24 mouse cellular contexts compared by ENCODE assay signal in genomic region chr7:76597812-76598211, GRCm38 (mm10).
A peak's percentile ranks its signal among the peaks of the same experiment; 100 is the strongest.
DNase-seq lines count a peak whose midpoint lies in the region; ATAC-seq and TF ChIP-seq lines count a peak whose summit lies in the region.
"Had no signal": no experiment of that assay in that cellular context is flagged by ENCODE, and none has a peak within 500 bp of the region (broad histone marks: within the 10 kb centered on the region; RNA-seq: fewer than 3 reads in every experiment).

No protein-coding gene starts in this region.

- no peak for TF ChIP-seq POLR2A in brain, embryonic 14.5 days (IDR thresholded peaks at IDR 0.05; ENCODE audit: borderline replicate concordance, extremely low read depth, insufficient read depth, insufficient read length, poor library complexity, severe bottlenecking)

- no peak overlapping the region for H3K4me3 ChIP-seq in forebrain, embryonic 14.5 days (ENCODE audit: low read depth, low read length)
- no peak overlapping the region for H3K4me3 ChIP-seq in forebrain, embryonic 10.5 days
- H3K4me3 ChIP-seq in midbrain, embryonic 12.5 days = no peak overlapping the region
- no peak overlapping the region for H3K4me3 ChIP-seq in midbrain, embryonic 16.5 days (ENCODE audit: low read depth, low read length)
- no peak overlapping the region for H3K4me3 ChIP-seq in midbrain, embryonic 15.5 days
- H3K4me3 ChIP-seq: embryonic facial prominence, embryonic 12.5 days; hindbrain, embryonic 13.5 days; limb, embryonic 12.5 days; liver, embryonic 15.5 days; myocyte; neural tube, embryonic 12.5 days; stomach, embryonic 15.5 days had no signal

- H3K9ac ChIP-seq in forebrain, embryonic 14.5 days (ENCODE audit: low read length) = no peak overlapping the region
- H3K9ac ChIP-seq in midbrain, embryonic 12.5 days (replicated peaks) = no peak overlapping the region
- H3K9ac ChIP-seq in midbrain, embryonic 16.5 days (ENCODE audit: low read depth, low read length) = no peak overlapping the region
- H3K9ac ChIP-seq in midbrain, embryonic 15.5 days = no peak overlapping the region
- H3K9ac ChIP-seq: embryonic facial prominence, embryonic 12.5 days; hindbrain, embryonic 13.5 days; limb, embryonic 12.5 days; liver, embryonic 15.5 days; lung, embryonic 14.5 days; neural tube, embryonic 12.5 days; stomach, embryonic 15.5 days had no signal

- ATAC-seq in forebrain, embryonic 14.5 days = no peak
- peak; percentile 63; the same call in 1 of the 2 replicates for ATAC-seq in midbrain, embryonic 12.5 days (ENCODE audit: low FRiP score, low read depth)
- ATAC-seq in midbrain, embryonic 16.5 days = no peak
- 0 out of 2 replicates have a peak, but pooled peaks have one; percentile 39 for ATAC-seq in midbrain, embryonic 15.5 days (replicated peaks)
- ATAC-seq: intestine, postnatal 0 days had no signal

- no peaks in the 10 kb centered on the region for H3K4me1 ChIP-seq in forebrain, embryonic 14.5 days (ENCODE audit: control insufficient read depth, insufficient read depth, low read length)
- peaks cover 4% of the 10 kb centered on the region; the same call in 1 of the 2 replicates for H3K4me1 ChIP-seq in forebrain, embryonic 10.5 days
- H3K4me1 ChIP-seq in midbrain, embryonic 12.5 days = 0 out of 2 replicates have a peak, but pooled peaks cover 3% of the 10 kb centered on the region
- H3K4me1 ChIP-seq in midbrain, embryonic 16.5 days (ENCODE audit: control insufficient read depth, insufficient read depth, low read length) = no peaks in the 10 kb centered on the region
- H3K4me1 ChIP-seq in midbrain, embryonic 15.5 days = 0 out of 2 replicates have a peak, but pooled peaks cover 6% of the 10 kb centered on the region
- H3K4me1 ChIP-seq: embryonic facial prominence, embryonic 12.5 days; hindbrain, embryonic 13.5 days; limb, embryonic 12.5 days; liver, embryonic 15.5 days; neural tube, embryonic 12.5 days; stomach, embryonic 15.5 days had no signal

- no peaks in the 10 kb centered on the region for H3K27me3 ChIP-seq in forebrain, embryonic 14.5 days (replicated peaks; ENCODE audit: control insufficient read depth, insufficient read depth, low read length)
- no peaks in the 10 kb centered on the region for H3K27me3 ChIP-seq in forebrain, embryonic 10.5 days (ENCODE audit: poor library complexity, severe bottlenecking)
- no peaks in the 10 kb centered on the region for H3K27me3 ChIP-seq in midbrain, embryonic 12.5 days
- no peaks in the 10 kb centered on the region for H3K27me3 ChIP-seq in midbrain, embryonic 16.5 days (ENCODE audit: control insufficient read depth, insufficient read depth, low read depth, low read length)
- H3K27me3 ChIP-seq in midbrain, embryonic 15.5 days (replicated peaks) = no peaks in the 10 kb centered on the region
- H3K27me3 ChIP-seq: embryonic facial prominence, embryonic 12.5 days; hindbrain, embryonic 13.5 days; limb, embryonic 12.5 days; liver, embryonic 15.5 days; neural tube, embryonic 12.5 days; stomach, embryonic 15.5 days had no signal

- H3K36me3 ChIP-seq in forebrain, embryonic 14.5 days (ENCODE audit: control insufficient read depth, insufficient read depth, low read length) = no peaks in the 10 kb centered on the region
- no peaks in the 10 kb centered on the region for H3K36me3 ChIP-seq in forebrain, embryonic 10.5 days (replicated peaks)
- H3K36me3 ChIP-seq in midbrain, embryonic 12.5 days = no peaks in the 10 kb centered on the region
- H3K36me3 ChIP-seq in midbrain, embryonic 16.5 days (ENCODE audit: control insufficient read depth, insufficient read depth, low read length) = no peaks in the 10 kb centered on the region
- no peaks in the 10 kb centered on the region for H3K36me3 ChIP-seq in midbrain, embryonic 15.5 days (replicated peaks)
- H3K36me3 ChIP-seq: embryonic facial prominence, embryonic 12.5 days; hindbrain, embryonic 13.5 days; limb, embryonic 12.5 days; liver, embryonic 15.5 days; neural tube, embryonic 12.5 days; stomach, embryonic 15.5 days had no signal

- peak; percentile 20 for DNase-seq in forebrain, embryonic 14.5 days (ENCODE audit: low spot score)
- no peak for DNase-seq in forebrain, embryonic 10.5 days (ENCODE audit: extremely low spot score, low spot score)
- DNase-seq in brain, embryonic 14.5 days (ENCODE audit: low read depth) = peak; percentile 41
- no peak for DNase-seq in layer of hippocampus, adult 9-11 months
- DNase-seq: adrenal gland, postnatal 25 days; cerebellum, adult 8-10 months; cerebellum, postnatal 25 days; gastrocnemius, postnatal 10 days; heart, postnatal 14 days; kidney, adult 9 months; kidney, postnatal 10 days; lung, embryonic 14.5 days; lung, postnatal 14 days had no signal

- no peak overlapping the region for H3K27ac ChIP-seq in forebrain, embryonic 14.5 days (ENCODE audit: low read depth, low read length)
- H3K27ac ChIP-seq in forebrain, embryonic 10.5 days = no peak overlapping the region
- H3K27ac ChIP-seq in midbrain, embryonic 12.5 days (replicated peaks) = no peak overlapping the region
- H3K27ac ChIP-seq in midbrain, embryonic 16.5 days (ENCODE audit: low read length) = no peak overlapping the region
- H3K27ac ChIP-seq in midbrain, embryonic 15.5 days = no peak overlapping the region
- H3K27ac ChIP-seq: embryonic facial prominence, embryonic 12.5 days; hindbrain, embryonic 13.5 days; limb, embryonic 12.5 days; liver, embryonic 15.5 days; neural tube, embryonic 12.5 days; stomach, embryonic 15.5 days had no signal

- WGBS in forebrain, embryonic 14.5 days = 16% methylated on average over 2 of the region's 2 CpGs
- 43% methylated on average over 2 of the region's 2 CpGs for WGBS in forebrain, embryonic 10.5 days
- 27% methylated on average over 2 of the region's 2 CpGs for WGBS in midbrain, embryonic 12.5 days
- WGBS in midbrain, embryonic 16.5 days = 17% methylated on average over 2 of the region's 2 CpGs
- WGBS in midbrain, embryonic 15.5 days = 19% methylated on average over 2 of the region's 2 CpGs

- no peaks in the 10 kb centered on the region for H3K9me3 ChIP-seq in forebrain, embryonic 14.5 days (replicated peaks; ENCODE audit: control insufficient read depth, low read length)
- H3K9me3 ChIP-seq in forebrain, embryonic 10.5 days = no peaks in the 10 kb centered on the region
- H3K9me3 ChIP-seq in midbrain, embryonic 12.5 days = no peaks in the 10 kb centered on the region
- no peaks in the 10 kb centered on the region for H3K9me3 ChIP-seq in midbrain, embryonic 16.5 days (replicated peaks; ENCODE audit: control insufficient read depth, low read length, poor library complexity, severe bottlenecking)
- H3K9me3 ChIP-seq in midbrain, embryonic 15.5 days = no peaks in the 10 kb centered on the region
- H3K9me3 ChIP-seq: embryonic facial prominence, embryonic 12.5 days; hindbrain, embryonic 13.5 days; limb, embryonic 12.5 days; liver, embryonic 15.5 days; neural tube, embryonic 12.5 days; stomach, embryonic 15.5 days had no signal

- no peak overlapping the region for H3K4me2 ChIP-seq in forebrain, embryonic 14.5 days (ENCODE audit: low read length)
- H3K4me2 ChIP-seq in midbrain, embryonic 12.5 days (replicated peaks) = no peak overlapping the region
- H3K4me2 ChIP-seq in midbrain, embryonic 16.5 days (ENCODE audit: low read length) = no peak overlapping the region
- H3K4me2 ChIP-seq in midbrain, embryonic 15.5 days = no peak overlapping the region
- H3K4me2 ChIP-seq: embryonic facial prominence, embryonic 12.5 days; hindbrain, embryonic 13.5 days; limb, embryonic 12.5 days; liver, embryonic 15.5 days; lung, embryonic 14.5 days; neural tube, embryonic 12.5 days; stomach, embryonic 15.5 days had no signal

- no peak for TF ChIP-seq CTCF in brain, embryonic 14.5 days (IDR thresholded peaks at IDR 0.05; ENCODE audit: borderline replicate concordance, extremely low read depth, insufficient read depth, insufficient read length)

Comparison
In these comparisons a context has a peak if more than half of its experiments do, and no peak if none do; other contexts are left out.
1. ATAC-seq: peak in midbrain, embryonic 12.5 days (single experiment) and midbrain, embryonic 15.5 days (single experiment); none in forebrain, embryonic 14.5 days (single experiment) and midbrain, embryonic 16.5 days (single experiment).
2. DNase-seq: peak in forebrain, embryonic 14.5 days (single experiment) and brain, embryonic 14.5 days (single experiment); none in forebrain, embryonic 10.5 days (single experiment) and layer of hippocampus, adult 9-11 months (single experiment).